Mouse (Mus musculus): ENCODE results near the gene Prkn.
"Not testable (repeated sequence)": the region's sequence is repeated elsewhere in the genome, so short reads cannot be mapped to it uniquely, and the experiment has no call there.

Gene Prkn

DNA sequence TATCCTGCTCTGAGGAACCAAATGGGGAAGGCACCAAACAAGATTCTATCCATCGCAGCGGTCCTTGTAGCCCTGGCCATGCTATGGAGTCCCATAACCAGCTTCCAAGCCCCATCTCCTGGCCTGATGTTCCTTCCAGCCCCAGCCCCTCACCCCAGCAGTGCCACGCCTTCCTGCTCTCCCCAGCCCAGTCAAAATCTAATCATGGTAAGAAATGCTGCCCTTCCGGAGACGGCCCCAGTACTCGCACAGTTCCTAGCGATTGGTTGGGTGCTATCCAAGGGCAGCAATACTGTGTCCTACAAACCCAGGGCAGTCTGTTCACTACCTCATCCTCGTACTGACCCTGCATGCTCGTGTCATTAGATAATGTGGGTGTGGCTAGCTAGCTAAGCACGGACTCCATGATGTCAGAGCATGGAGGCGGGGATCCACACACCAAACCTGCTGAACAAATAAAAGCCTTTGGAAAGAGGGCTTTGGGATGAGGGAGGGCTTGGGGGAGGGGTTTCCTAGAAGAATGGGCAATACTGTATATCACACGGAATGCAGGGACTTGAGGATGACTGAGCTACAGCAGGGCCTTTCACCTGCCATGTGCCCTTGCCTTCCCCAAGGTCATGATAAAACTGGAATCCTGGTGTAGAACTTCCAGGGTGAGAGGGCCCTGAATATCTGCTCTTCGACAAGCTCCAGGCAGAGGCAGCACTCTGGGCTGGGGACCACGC is 1148.1 kb downstream of the Prkn start:
- in situ Hi-C loops (cut with MboI, MseI): no loop called here

DNA sequence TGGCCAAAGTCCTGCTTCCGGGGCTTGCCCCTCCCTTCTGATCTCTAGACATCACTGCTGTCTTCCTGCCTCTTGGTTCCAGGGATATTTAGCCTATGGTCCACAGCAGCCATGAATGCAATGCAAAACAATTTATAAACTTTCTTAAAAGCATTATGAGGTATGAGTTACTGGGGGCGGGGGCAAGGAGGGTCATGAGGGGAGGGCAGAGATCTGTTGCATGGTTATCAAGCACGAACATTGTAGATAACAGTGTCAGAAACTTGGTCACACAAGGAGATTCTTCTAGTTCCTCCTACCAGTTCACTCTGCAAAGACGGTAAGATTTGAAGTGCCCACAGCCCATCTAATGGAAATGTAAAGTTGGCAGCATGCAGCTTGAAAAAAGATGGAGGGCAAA is 1149.1 kb downstream of the Prkn start:
- in situ Hi-C loops (cut with MboI, MseI): no loop called here

DNA sequence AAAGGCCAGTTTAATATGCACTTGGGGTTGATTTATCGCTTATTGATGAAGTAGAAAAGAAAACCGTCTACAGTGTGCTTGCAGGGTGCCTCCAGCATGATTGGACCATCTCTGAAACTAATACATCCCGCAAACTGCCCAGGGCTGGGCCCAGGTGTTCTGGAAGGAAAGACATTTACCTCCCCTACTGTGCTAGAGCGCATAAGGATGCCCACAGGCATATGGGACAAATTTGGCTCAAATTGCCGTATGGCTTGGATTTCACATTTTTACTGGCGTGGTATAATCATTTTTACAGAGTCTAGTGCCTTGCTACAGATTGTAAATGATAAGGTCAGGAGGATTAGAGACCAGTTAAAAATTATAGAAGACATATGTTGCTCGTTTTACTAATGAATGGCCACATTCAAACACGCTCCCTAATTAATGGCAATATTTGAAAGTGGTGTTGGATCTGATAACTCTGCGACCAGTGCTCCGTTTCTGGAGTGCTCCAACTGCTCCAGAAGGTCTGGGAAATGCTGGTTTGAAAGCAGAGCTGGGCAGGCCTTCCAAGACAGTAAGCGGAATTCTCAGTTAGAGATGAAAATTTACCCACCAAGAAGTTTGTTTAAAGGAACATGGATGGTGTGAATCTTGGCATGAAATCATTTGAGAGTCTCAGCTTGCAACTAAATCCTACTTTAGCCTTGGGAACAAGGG is 1150.4 kb downstream of the Prkn start:
- in situ Hi-C loops (cut with MboI, MseI): no loop called here

DNA sequence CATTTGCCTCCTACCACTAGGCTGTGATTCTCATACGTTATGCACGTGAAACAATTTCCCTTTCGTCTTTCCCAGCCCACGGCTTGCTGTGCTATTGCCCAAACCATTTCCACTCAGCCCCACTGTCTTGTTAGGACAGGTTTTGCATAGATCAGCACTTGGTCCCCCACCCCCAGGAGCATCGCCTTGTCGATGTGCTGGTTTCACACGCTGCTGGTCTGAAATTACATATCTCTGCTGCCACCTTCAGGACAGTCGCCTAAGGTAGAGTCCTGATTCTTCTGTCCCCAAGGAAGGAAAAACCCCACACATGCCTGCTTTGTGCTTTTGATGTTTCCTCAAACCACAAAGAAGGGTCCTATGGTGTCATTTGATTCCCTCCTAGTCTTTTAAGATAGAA is 1153.1 kb downstream of the Prkn start:
- in situ Hi-C loops (cut with MboI, MseI): no loop called here

DNA sequence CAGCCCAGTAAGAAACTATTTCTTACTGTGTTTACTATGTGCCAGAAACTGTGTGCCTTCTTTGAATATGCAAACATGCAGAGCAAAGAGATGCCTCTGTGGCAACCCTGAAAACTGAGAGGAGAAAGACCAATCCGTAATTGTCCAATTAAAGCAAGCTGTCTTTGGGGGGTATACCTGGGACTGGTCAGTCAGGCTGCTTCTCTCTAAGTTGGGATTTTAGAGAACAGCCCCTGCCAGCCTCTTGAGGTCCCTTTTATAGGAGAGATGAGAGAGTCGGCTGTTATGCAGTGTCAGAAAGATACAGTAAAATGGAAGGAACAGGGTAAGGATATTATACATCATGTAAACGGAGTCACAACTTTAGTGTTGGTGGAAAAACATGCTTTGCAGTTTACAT is 1154.1 kb downstream of the Prkn start:
- in situ Hi-C loops (cut with MboI, MseI): no loop called here

DNA sequence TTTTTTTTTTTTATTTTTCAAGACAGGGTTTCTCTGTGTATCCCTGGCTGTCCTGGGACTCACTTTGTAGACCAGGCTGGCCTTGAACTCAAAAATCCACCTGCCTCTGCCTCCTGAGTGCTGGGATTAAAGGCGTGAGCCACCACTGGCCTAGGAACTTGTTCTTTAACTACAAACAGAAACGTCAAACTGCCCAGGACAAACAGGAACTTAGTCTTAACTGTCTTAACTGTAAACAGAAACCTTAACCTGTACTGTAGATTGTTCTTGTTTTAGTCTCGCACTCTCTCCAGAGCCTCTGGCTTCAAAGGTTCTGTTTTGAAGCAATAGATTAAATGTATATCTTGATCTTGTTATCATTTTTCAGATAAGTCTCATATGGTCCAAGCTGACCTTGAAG is 1154.6 kb downstream of the Prkn start:
- in situ Hi-C loops (cut with MboI, MseI): not testable (repeated sequence)

DNA sequence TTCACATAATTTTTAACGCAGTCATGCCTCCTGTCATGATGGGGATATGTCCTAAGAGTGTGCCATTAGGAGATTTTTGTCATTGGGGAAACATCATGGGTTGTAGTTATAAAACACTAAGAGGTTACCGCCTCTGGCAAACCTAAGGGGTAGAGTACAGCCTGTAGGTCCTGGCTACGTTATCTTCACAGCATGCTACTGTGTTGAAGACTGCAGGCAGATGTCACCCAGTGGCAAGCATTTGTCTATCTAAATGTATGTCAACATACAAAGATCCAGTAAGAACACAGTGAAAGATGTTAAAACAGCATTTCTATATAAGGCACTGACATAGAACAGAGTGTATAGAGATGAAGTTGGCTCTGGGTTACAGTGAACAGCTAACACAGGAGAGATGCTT is 1155.3 kb downstream of the Prkn start:
- in situ Hi-C loops (cut with MboI, MseI): no loop called here

DNA sequence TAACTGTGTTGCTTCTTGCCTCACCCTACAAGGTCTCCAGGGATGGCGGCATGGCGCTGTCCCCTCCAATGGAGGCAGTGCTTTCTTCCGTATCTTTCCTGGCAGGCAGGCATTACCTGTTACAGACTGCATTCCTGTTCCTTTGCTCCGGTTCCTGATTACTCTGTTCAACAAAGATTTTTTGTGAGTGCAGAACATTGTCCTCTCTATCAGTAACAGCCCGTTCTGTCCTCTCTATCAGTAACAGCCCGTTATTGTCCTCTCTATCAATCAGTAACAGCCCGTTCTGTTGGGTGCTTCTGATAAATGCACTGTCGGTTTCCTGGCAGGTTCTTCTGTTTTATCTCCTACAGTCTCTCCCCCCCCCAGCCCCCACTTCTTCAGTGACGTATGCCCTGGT is 1156.1 kb downstream of the Prkn start:
- in situ Hi-C loops (cut with MboI, MseI): no loop called here

DNA sequence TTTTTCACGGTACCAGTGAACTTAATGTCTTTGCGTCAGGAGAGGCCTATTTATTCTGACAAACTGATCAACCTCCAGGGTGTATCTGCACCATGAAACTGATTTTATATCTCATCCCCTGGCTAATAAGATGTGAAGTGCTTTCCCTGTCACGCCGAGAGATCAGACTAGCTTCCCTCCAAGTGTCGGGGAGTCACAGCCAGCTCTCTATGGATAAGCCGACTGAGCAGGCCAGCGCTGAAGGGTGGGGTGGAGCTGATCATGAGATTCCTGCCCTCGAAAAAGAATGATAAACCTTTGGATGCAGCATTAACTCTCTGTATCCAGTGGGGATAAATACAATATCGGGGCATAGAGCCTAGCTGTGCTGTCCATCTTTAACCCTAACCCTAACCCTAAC is 1160.1 kb downstream of the Prkn start:
- in situ Hi-C loops (cut with MboI, MseI): no loop called here

DNA sequence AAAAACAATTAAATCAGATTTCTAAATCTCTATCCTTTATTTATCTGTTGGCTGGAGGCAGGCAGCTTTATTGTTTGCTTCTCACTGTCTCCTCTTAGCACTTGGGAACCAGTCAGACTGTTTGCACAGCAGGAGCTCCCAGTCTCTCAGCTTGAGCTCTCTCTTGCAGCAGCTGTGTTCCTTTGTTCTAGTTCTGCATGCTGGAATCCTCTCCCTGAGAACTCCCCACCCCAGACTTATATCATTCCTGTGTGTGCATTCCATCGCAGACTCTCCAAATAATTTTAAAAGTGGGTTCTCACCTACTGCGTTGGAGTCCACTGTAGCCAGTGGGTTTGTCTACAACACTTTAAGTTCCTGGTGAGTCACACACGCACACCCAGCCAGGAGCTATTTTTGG is 1181.1 kb downstream of the Prkn start:
- in situ Hi-C loops (cut with MboI, MseI): no loop called here

DNA sequence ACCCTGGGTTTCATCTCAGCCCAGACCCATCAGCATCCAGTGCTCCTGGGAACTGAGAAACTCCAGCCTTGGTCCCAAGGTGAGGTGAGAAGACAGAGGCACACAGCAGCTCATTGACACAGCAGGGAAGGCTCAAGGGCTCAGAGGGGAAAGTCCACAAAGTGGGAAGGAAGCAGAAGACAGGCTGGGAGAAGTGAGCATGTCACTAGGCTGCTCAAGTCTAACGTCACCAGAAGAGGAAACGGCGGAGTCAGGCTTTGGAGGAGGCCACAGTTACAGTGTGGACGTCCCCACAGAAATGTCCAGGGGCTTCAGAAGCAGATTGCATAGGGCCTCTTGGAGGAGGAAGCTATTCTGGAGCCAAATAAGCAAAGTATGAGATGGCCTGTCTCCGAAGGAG is 1189.2 kb downstream of the Prkn start:
- in situ Hi-C loops (cut with MboI, MseI): no loop called here

DNA sequence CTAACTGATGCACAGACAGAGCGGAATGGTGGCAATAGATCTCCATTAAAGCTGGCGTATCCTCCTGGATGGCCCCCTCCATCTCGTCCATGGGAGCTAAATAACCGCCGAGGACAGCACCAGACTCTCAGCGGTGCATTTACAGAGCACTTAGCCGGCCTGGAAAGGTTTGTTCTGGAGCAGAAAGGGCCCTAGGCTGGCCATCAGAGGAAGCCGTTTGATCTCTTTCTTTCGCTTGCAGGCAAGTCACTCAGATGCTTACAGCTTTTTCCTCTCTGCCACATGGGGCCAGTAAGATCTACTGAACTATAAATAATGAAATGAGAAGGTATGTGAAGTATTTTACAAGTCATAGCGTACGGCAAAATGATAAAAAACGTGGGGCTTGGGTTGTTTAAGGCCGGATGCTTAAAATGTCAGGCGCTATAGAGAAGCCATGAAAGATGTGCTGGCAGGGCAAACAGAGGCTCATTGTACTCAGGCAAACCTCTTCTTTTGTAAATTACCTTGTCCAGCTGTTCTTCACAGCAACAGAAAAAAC is 1189.8 kb downstream of the Prkn start:
- in situ Hi-C loops (cut with MboI, MseI): no loop called here

DNA sequence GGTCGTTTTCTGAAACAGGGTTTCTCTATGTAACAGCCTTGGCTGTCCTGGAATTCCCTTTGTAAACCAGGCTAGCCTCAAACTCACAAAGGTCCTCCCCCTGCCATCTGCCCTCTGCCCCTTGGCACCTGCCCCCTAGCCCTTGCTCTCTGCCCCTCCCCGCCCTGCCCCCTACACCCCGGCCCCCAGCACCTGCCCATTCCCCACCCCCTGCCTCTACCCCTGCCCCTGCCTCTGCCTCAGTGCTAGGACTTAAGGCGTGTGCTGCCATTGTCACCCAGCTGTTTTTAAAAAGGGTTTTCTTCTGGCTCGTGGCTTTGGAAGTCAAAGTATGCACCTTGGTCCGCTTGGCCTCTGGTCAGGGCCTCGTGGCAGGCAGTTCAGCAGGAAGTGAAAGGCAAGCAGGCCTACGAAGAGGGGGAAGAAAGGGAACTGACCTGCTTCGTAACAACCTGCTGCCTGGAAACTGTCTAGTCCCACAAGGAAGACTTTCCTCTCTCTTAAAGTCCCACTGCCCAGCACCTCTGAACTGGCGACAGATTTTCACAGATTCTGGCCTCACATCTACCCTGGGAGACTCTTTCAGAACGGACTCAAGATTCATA is 1190.5 kb downstream of the Prkn start:
- in situ Hi-C loops (cut with MboI, MseI): no loop called here

DNA sequence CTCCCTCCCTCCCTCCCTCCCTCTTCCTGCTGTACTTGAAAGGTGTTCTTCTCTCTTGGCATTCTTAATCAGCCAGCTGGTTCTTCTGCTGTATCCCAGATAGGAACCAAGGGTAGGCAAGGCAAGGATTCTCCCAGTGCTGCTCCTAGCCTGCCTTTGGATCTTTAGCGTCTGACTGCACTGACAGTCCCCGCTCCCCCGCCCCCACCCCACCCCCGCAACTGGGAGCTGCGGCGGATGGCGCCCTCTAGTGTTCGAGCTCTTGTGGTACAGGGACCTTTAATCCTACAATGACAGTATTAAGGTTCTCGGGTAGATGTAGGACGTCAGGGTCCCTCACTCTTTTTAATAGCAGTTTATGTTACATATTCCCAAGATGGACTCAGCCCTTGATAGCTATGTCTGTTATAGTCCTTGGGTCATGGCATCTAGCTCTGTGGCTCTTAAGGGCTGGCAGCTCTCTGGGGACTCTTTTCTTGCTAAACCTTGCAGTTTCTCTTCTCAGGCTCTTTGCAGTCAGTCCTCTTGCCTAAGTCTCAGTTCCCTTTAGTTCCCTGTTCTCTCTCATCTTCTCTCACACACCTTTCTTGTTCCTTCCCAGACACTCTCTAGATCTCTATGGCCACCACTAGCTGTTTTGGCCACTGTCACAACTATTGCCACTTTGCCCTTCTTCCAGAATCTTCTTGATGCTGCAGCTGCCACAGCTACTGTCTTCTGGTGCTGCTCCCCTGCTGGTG is 1191.2 kb downstream of the Prkn start:
- in situ Hi-C loops (cut with MboI, MseI): no loop called here

DNA sequence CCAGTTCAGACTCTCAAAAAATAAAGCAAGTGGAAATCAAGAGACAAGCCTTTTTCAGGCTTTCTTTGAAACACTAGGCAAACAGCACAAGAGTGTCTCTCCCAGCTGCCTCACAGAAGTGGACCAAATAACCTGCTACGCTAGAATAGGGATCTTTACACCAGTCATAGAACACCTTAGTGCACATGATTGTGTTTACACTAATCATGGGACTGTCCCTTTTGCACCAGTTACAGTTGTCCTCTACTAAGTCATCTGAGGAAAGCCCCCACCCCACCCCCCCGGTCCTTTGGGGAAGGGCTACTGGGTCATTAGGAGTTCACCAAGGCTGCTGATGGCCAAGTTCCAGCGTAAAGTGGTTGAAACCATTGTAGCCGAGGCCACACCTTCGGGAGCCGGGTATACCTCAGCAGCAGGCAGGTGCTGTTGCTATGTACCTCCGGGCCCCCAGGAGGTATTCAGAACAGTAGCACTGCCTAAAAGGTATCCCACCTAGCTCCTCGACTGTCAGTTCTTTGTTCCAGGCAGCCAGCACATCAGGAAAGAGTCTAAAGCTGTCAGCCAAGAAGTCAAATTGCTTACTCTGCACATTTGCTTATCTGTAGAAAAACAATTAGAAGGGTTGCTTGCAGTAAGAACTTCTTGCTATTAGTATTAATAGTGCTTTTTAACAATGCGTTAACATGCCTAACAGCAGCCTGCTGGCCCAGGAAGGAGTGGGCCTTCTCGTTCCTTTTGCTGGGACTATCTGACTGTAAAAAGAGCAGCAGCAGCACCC is 1192.0 kb downstream of the Prkn start:
- in situ Hi-C loops (cut with MboI, MseI): no loop called here

DNA sequence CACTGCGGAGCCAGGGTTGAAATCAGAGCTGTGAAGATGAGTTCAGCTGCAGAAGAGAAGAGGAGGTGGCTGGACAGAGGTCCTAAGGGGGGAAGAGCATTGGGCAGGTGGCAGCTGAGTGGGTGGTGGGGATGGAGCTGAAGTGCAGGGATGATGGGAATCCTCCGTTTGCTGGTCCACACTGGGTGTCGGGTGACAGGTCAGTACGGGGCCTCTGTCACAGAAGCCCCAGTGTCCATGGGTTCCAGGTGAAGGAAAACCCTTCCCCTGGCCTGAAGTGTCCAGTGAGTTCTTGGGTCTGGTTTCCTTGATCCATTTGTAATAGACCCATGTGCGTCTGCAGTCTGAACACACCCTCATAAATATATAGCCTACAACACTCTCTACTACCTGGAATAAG is 1195.2 kb downstream of the Prkn start:
- in situ Hi-C loops (cut with MboI, MseI): loop anchor here (5.0 kb wide), 2 partner anchors 177 to 327 kb away; no protein-coding TSS in a partner anchor

DNA sequence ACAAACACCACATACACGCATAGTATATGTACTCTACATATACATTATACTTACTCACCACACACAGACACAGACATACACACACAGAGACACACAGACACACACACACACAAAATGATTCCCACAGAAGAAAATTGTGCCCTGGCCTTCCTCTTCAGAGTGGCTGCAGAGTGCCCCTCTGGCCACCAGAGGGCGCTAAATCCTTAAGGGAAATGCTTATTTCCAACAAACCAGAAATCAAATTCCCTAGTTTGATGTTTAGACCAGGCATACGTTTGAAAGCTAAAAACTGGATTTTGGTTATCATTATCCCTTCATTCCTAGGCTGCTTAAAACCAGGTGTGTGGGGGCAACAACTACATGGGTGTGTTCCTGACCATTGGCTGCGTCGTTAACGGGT is 1196.0 kb downstream of the Prkn start:
- in situ Hi-C loops (cut with MboI, MseI): loop anchor here (5.0 kb wide), 2 partner anchors 176 to 326 kb away; no protein-coding TSS in a partner anchor

DNA sequence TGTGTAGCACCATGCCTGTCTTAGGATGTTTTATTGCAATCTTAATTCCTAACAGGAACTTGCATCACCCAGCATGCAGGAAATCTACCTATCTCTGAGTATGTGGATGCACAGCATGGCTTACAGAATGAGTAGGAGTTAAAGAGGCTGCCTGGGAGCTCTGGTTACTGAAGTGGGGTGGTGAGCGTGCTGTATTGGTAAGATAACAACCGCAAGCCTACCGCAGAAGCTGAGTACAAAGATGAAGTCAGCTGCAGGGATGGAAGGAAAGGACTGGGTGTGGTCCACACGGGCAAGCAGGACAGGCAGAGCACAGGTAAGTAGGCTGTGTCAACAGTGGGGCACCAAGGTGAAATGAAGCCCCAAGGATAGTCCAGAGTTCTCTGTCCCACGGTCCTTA is 1196.9 kb downstream of the Prkn start:
- in situ Hi-C loops (cut with MboI, MseI): loop anchor here (5.0 kb wide), 2 partner anchors 175 to 325 kb away; no protein-coding TSS in a partner anchor

DNA sequence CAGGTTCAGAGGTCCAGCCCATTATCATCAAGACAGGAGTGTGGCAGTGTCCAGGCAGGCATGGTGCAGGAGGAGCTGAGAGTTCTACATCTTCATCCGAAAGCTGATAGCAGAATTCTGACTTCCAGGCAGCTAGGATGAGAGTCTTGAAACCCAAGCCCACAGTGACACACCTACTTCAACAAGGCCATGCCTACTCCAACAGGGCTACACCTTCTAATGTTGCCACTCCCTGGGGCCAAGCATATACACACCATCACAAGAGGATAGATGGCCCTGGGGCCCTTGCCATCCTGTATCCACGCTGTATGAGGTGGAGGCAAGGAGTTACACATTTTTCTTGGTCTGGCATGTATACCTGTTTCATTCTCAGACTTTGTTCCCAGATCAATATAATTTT is 1197.4 kb downstream of the Prkn start:
- in situ Hi-C loops (cut with MboI, MseI): loop anchor here (5.0 kb wide), 2 partner anchors 175 to 325 kb away; no protein-coding TSS in a partner anchor

DNA sequence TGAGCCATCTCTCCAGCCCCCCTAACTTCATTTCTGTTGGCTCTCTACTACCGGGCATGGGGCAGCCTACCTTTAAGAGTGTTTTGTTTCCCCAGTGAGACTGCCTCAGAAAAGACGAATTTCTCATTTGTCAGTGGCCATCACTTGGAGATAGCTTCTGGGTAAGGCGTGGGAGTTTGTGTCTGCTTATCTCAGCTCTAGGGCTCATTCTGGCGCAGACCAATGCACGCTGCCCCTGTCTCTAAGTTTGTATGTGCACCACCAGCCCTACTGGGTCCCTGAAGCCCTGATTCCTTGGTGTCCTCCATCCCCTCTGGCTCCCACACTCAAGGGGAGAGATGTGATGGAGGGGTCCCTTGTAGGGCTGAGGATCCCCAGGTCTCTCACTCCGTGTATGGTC is 1198.3 kb downstream of the Prkn start:
- in situ Hi-C loops (cut with MboI, MseI): loop anchor here (5.0 kb wide), 2 partner anchors 174 to 324 kb away; no protein-coding TSS in a partner anchor

DNA sequence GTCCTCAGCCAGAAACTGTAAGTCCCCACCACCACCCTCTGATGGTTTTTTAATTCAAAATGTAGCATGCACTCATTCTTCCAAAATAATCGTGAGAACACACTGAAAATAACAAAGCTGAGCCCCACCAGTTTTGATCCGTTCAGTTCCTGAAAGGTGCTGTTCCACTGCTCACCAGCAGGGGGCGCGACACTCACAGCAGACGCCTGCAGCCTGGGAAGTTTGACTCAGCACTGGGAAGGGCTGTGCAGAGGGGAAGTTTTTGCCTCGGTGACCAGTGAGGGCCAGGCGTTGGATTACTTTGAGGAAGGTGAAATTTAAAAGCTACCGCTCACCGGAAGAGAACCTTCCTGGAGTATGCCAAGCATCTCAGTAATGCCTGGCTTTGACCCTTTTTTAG is 1199.0 kb downstream of the Prkn start:
- in situ Hi-C loops (cut with MboI, MseI): loop anchor here (5.0 kb wide), 2 partner anchors 173 to 323 kb away; no protein-coding TSS in a partner anchor

Measured in regulatory T cell (primary cell).